Mouse (Mus musculus): ENCODE measurements around the gene Braf. TPM values are rescaled to one million over a fixed set of nuclear protein-coding genes. Genes with fewer than 3 reads are reported as not detected.
A peak's percentile ranks its signal among the peaks of the same experiment; 100 is the strongest.
"Not testable (repeated sequence)": the region's sequence is repeated elsewhere in the genome, so short reads cannot be mapped to it uniquely, and the experiment has no call there.

Braf gene
- polyA plus RNA-seq, 1 experiment from 2014 or later, result 11.4 TPM

GRCm38 (mm10) chr6:39724542-39724865, 759 bp downstream of the Braf start:
- WGBS (ENCODE audit: insufficient replicate concordance), result under 1% methylated on average over 12 of the region's 12 CpGs
- Histone ChIP-seq H3K9ac (ENCODE audit: low read depth, low read length) (peak overlapping the region; percentile 95), H3K27me3 (ENCODE audit: control insufficient read depth, insufficient read depth, low read length) (no peaks in the 10 kb centered on the region), H3K4me2 (peak overlapping the region; percentile 90), H3K9me3 (replicated peaks; ENCODE audit: control insufficient read depth, low read length) (no peaks in the 10 kb centered on the region), H3K4me3 (ENCODE audit: low read depth, low read length) (peak overlapping the region; percentile 94), H3K27ac (ENCODE audit: low read depth, low read length) (peak overlapping the region; percentile 96), H3K4me1 (ENCODE audit: control insufficient read depth, insufficient read depth, low read length) (peaks cover 17% of the 10 kb centered on the region), H3K36me3 (ENCODE audit: control insufficient read depth, insufficient read depth, low read length) (no peaks in the 10 kb centered on the region)
- peak; percentile 15; the same call in 1 of the 2 replicates for ATAC-seq (replicated peaks; ENCODE audit: insufficient number of reproducible peaks, low FRiP score, low TSS enrichment)

- H3K4me1 ChIP-seq (ENCODE audit: control insufficient read depth, insufficient read depth, low read length), result peaks cover 17% of the 10 kb centered on the region
- ATAC-seq (replicated peaks; ENCODE audit: insufficient number of reproducible peaks, low FRiP score, low TSS enrichment), result no peak
- H3K36me3 ChIP-seq (ENCODE audit: control insufficient read depth, insufficient read depth, low read length), result no peaks in the 10 kb centered on the region
- H3K4me3 ChIP-seq (ENCODE audit: low read depth, low read length), result peak overlapping the region; percentile 94
- peak overlapping the region; percentile 95 for H3K9ac ChIP-seq (ENCODE audit: low read depth, low read length)
- peak overlapping the region; percentile 90 for H3K4me2 ChIP-seq
- 2% methylated on average over 7 of the region's 7 CpGs for WGBS (ENCODE audit: insufficient replicate concordance)
- no peaks in the 10 kb centered on the region for H3K9me3 ChIP-seq (replicated peaks; ENCODE audit: control insufficient read depth, low read length)
- H3K27ac ChIP-seq (ENCODE audit: low read depth, low read length), result no peak overlapping the region
- no peaks in the 10 kb centered on the region for H3K27me3 ChIP-seq (ENCODE audit: control insufficient read depth, insufficient read depth, low read length)
Measured at GRCm38 (mm10) chr6:39724071-39724470, 1.2 kb downstream of the Braf start.

GRCm38 (mm10) chr6:39718567-39718966, 6.7 kb downstream of the Braf start:
- Histone ChIP-seq H3K36me3 (ENCODE audit: control insufficient read depth, insufficient read depth, low read length) (no peaks in the 10 kb centered on the region), H3K9ac (ENCODE audit: low read depth, low read length) (no peak overlapping the region), H3K27ac (ENCODE audit: low read depth, low read length) (no peak overlapping the region), H3K4me2 (no peak overlapping the region), H3K27me3 (ENCODE audit: control insufficient read depth, insufficient read depth, low read length) (no peaks in the 10 kb centered on the region), H3K9me3 (replicated peaks; ENCODE audit: control insufficient read depth, low read length) (no peaks in the 10 kb centered on the region), H3K4me3 (ENCODE audit: low read depth, low read length) (no peak overlapping the region), H3K4me1 (ENCODE audit: control insufficient read depth, insufficient read depth, low read length) (peaks cover 12% of the 10 kb centered on the region; the same call in 1 of the 2 replicates)
- no peak for ATAC-seq (replicated peaks; ENCODE audit: insufficient number of reproducible peaks, low FRiP score, low TSS enrichment)
- 88% methylated on average over 6 of the region's 6 CpGs for WGBS (ENCODE audit: insufficient replicate concordance)

- H3K27ac ChIP-seq (ENCODE audit: low read depth, low read length), result no peak overlapping the region
- 84% methylated on average over 2 of the region's 2 CpGs for WGBS (ENCODE audit: insufficient replicate concordance)
Measured at GRCm38 (mm10) chr6:39717049-39717448, 8.2 kb downstream of the Braf start.

GRCm38 (mm10) chr6:39714341-39714740, 10.9 kb downstream of the Braf start:
- Histone ChIP-seq H3K27me3 (ENCODE audit: control insufficient read depth, insufficient read depth, low read length) (no peaks in the 10 kb centered on the region), H3K4me1 (ENCODE audit: control insufficient read depth, insufficient read depth, low read length) (no peaks in the 10 kb centered on the region), H3K36me3 (ENCODE audit: control insufficient read depth, insufficient read depth, low read length) (no peaks in the 10 kb centered on the region), H3K4me2 (no peak overlapping the region), H3K9ac (ENCODE audit: low read depth, low read length) (no peak overlapping the region), H3K4me3 (ENCODE audit: low read depth, low read length) (no peak overlapping the region), H3K9me3 (replicated peaks; ENCODE audit: control insufficient read depth, low read length) (no peaks in the 10 kb centered on the region), H3K27ac (ENCODE audit: low read depth, low read length) (no peak overlapping the region)
- 89% methylated on average over 7 of the region's 7 CpGs for WGBS (ENCODE audit: insufficient replicate concordance)
- ATAC-seq (replicated peaks; ENCODE audit: insufficient number of reproducible peaks, low FRiP score, low TSS enrichment), result no peak

More at GRCm38 (mm10) chr6:39717049-39717448, 8.2 kb downstream of the Braf start:
- no peak overlapping the region for H3K9ac ChIP-seq (ENCODE audit: low read depth, low read length)
- no peaks in the 10 kb centered on the region for H3K9me3 ChIP-seq (replicated peaks; ENCODE audit: control insufficient read depth, low read length)
- H3K4me2 ChIP-seq, result no peak overlapping the region
- H3K4me3 ChIP-seq (ENCODE audit: low read depth, low read length), result no peak overlapping the region
- no peaks in the 10 kb centered on the region for H3K27me3 ChIP-seq (ENCODE audit: control insufficient read depth, insufficient read depth, low read length)
- H3K4me1 ChIP-seq (ENCODE audit: control insufficient read depth, insufficient read depth, low read length), result peaks cover 6% of the 10 kb centered on the region; the same call in 1 of the 2 replicates
- no peaks in the 10 kb centered on the region for H3K36me3 ChIP-seq (ENCODE audit: control insufficient read depth, insufficient read depth, low read length)
- no peak for ATAC-seq (replicated peaks; ENCODE audit: insufficient number of reproducible peaks, low FRiP score, low TSS enrichment)

- Histone ChIP-seq H3K9me3 (replicated peaks; ENCODE audit: control insufficient read depth, low read length) (no peaks in the 10 kb centered on the region), H3K27ac (ENCODE audit: low read depth, low read length) (no peak overlapping the region), H3K27me3 (ENCODE audit: control insufficient read depth, insufficient read depth, low read length) (no peaks in the 10 kb centered on the region), H3K4me2 (no peak overlapping the region), H3K4me1 (ENCODE audit: control insufficient read depth, insufficient read depth, low read length) (no peaks in the 10 kb centered on the region), H3K9ac (ENCODE audit: low read depth, low read length) (no peak overlapping the region), H3K36me3 (ENCODE audit: control insufficient read depth, insufficient read depth, low read length) (no peaks in the 10 kb centered on the region), H3K4me3 (ENCODE audit: low read depth, low read length) (no peak overlapping the region)
- WGBS (ENCODE audit: insufficient replicate concordance), result 79% methylated on average over 3 of the region's 3 CpGs
- no peak for ATAC-seq (replicated peaks; ENCODE audit: insufficient number of reproducible peaks, low FRiP score, low TSS enrichment)
Measured at GRCm38 (mm10) chr6:39713399-39713798, 11.9 kb downstream of the Braf start.

- no peak for ATAC-seq (replicated peaks; ENCODE audit: insufficient number of reproducible peaks, low FRiP score, low TSS enrichment)
- Histone ChIP-seq H3K4me1 (ENCODE audit: control insufficient read depth, insufficient read depth, low read length) (no peaks in the 10 kb centered on the region), H3K9me3 (replicated peaks; ENCODE audit: control insufficient read depth, low read length) (no peaks in the 10 kb centered on the region), H3K27ac (ENCODE audit: low read depth, low read length) (no peak overlapping the region), H3K27me3 (ENCODE audit: control insufficient read depth, insufficient read depth, low read length) (no peaks in the 10 kb centered on the region), H3K4me2 (no peak overlapping the region), H3K36me3 (ENCODE audit: control insufficient read depth, insufficient read depth, low read length) (no peaks in the 10 kb centered on the region), H3K9ac (ENCODE audit: low read depth, low read length) (no peak overlapping the region), H3K4me3 (ENCODE audit: low read depth, low read length) (no peak overlapping the region)
- WGBS (ENCODE audit: insufficient replicate concordance), result 90% methylated on average over 4 of the region's 4 CpGs
Measured at GRCm38 (mm10) chr6:39705625-39706024, 19.6 kb downstream of the Braf start.

GRCm38 (mm10) chr6:39693126-39693525, 32.1 kb downstream of the Braf start:
- H3K9ac ChIP-seq (ENCODE audit: low read depth, low read length), result no peak overlapping the region
- 93% methylated on average over 1 of the region's 1 CpGs for WGBS (ENCODE audit: insufficient replicate concordance)
- H3K27ac ChIP-seq (ENCODE audit: low read depth, low read length), result no peak overlapping the region

GRCm38 (mm10) chr6:39686839-39687238, 38.4 kb downstream of the Braf start:
- H3K36me3 ChIP-seq (ENCODE audit: control insufficient read depth, insufficient read depth, low read length); H3K9me3 ChIP-seq (replicated peaks; ENCODE audit: control insufficient read depth, low read length); H3K27ac ChIP-seq (ENCODE audit: low read depth, low read length); H3K9ac ChIP-seq (ENCODE audit: low read depth, low read length); H3K4me2 ChIP-seq; H3K4me1 ChIP-seq (ENCODE audit: control insufficient read depth, insufficient read depth, low read length); ATAC-seq (replicated peaks; ENCODE audit: insufficient number of reproducible peaks, low FRiP score, low TSS enrichment); H3K27me3 ChIP-seq (ENCODE audit: control insufficient read depth, insufficient read depth, low read length); H3K4me3 ChIP-seq (ENCODE audit: low read depth, low read length): not testable (repeated sequence)

More at GRCm38 (mm10) chr6:39693126-39693525, 32.1 kb downstream of the Braf start:
- Histone ChIP-seq H3K4me1 (ENCODE audit: control insufficient read depth, insufficient read depth, low read length) (no peaks in the 10 kb centered on the region), H3K36me3 (ENCODE audit: control insufficient read depth, insufficient read depth, low read length) (no peaks in the 10 kb centered on the region), H3K4me2 (no peak overlapping the region), H3K27me3 (ENCODE audit: control insufficient read depth, insufficient read depth, low read length) (no peaks in the 10 kb centered on the region), H3K4me3 (ENCODE audit: low read depth, low read length) (no peak overlapping the region), H3K9me3 (replicated peaks; ENCODE audit: control insufficient read depth, low read length) (no peaks in the 10 kb centered on the region)
- ATAC-seq (replicated peaks; ENCODE audit: insufficient number of reproducible peaks, low FRiP score, low TSS enrichment), result no peak

Measured in heart, embryonic 11.5 days (tissue).